ENCODE assay signal across 7 mouse cellular contexts in genomic region chr1:73986268-73987045, GRCm38 (mm10).
DNase-seq lines count a peak whose midpoint lies in the region; ATAC-seq and TF ChIP-seq lines count a peak whose summit lies in the region.

No protein-coding gene starts in this region.

- H3K27ac ChIP-seq in limb, embryonic 11.5 days (replicated peaks; ENCODE audit: low read depth, low read length): no peak overlapping the region
- no peak overlapping the region for H3K27ac ChIP-seq in limb, embryonic 10.5 days
- no peak overlapping the region for H3K27ac ChIP-seq in MEL (ENCODE audit: control insufficient read depth, low read depth, low read length)

- peak; percentile 71 for DNase-seq in limb, embryonic 11.5 days (ENCODE audit: low spot score)
- DNase-seq in limb, embryonic 10.5 days (ENCODE audit: low spot score): no peak
- peak; percentile 27 for DNase-seq in MEL (ENCODE audit: low read depth, low spot score)
- DNase-seq in c-Kit-positive CD71-negative TER-119-negative erythroid progenitor cells, embryonic 14.5 days (ENCODE audit: low read depth): peak; percentile 62
- peak; percentile 78 for DNase-seq in heart, adult 8-10 months (ENCODE audit: low spot score)
- DNase-seq in left cerebral cortex, postnatal 4 days: peak; percentile 56
- peak; percentile 73 for DNase-seq in splenic B cell, adult 2 months (ENCODE audit: low read depth, low spot score)

- peak; percentile 61; the same call in 1 of the 2 replicates for ATAC-seq in limb, embryonic 11.5 days (ENCODE audit: insufficient number of reproducible peaks, low FRiP score, low TSS enrichment, low read depth)

- H3K27me3 ChIP-seq in limb, embryonic 11.5 days (ENCODE audit: control insufficient read depth, insufficient read depth, low read length): no peaks in the 10 kb centered on the region
- no peaks in the 10 kb centered on the region for H3K27me3 ChIP-seq in limb, embryonic 10.5 days (ENCODE audit: low read depth, poor library complexity, severe bottlenecking)
- H3K27me3 ChIP-seq in MEL (ENCODE audit: control insufficient read depth in 1 of 2, insufficient read depth in 2 of 2, low read length in 2 of 2): no peaks in the 10 kb centered on the region
- H3K27me3 ChIP-seq in splenic B cell, adult 2 months (ENCODE audit: control insufficient read depth, insufficient read depth, low read length, poor library complexity, severe bottlenecking): no peaks in the 10 kb centered on the region

- H3K36me3 ChIP-seq in limb, embryonic 11.5 days (ENCODE audit: control insufficient read depth, insufficient read depth, low read length): no peaks in the 10 kb centered on the region; the same call in 1 of the 2 replicates
- H3K36me3 ChIP-seq in limb, embryonic 10.5 days: peaks cover 89% of the 10 kb centered on the region
- H3K36me3 ChIP-seq in MEL (ENCODE audit: control insufficient read depth in 1 of 2, insufficient read depth in 2 of 2, low read length in 2 of 2): no peaks in the 10 kb centered on the region
- no peaks in the 10 kb centered on the region for H3K36me3 ChIP-seq in splenic B cell, adult 2 months (ENCODE audit: control insufficient read depth, insufficient read depth, low read length, poor library complexity, severe bottlenecking)

- TF ChIP-seq EP300 in MEL (IDR thresholded peaks at IDR 0.05; ENCODE audit: low read depth in 1 of 2, low read length in 2 of 2): no peak

- H3K9me3 ChIP-seq in limb, embryonic 11.5 days (ENCODE audit: control insufficient read depth, low read length): no peaks in the 10 kb centered on the region
- H3K9me3 ChIP-seq in limb, embryonic 10.5 days (replicated peaks): no peaks in the 10 kb centered on the region
- H3K9me3 ChIP-seq in MEL (replicated peaks; ENCODE audit: insufficient read depth, low read length): no peaks in the 10 kb centered on the region

- no peak for TF ChIP-seq POLR2A in MEL (IDR thresholded peaks at IDR 0.05; ENCODE audit: control insufficient read depth in 1 of 2, insufficient read depth in 1 of 2, low read depth in 1 of 2, low read length in 2 of 2, poor library complexity in 1 of 2)

- peak; percentile 11 for TF ChIP-seq RAD21 in MEL (IDR thresholded peaks at IDR 0.05; ENCODE audit: low read depth, low read length)

- intact Hi-C loops in left cerebral cortex, postnatal 4 days (cut with DNase I): loop anchor here (2.0 to 5.0 kb wide), 2 partner anchors 64 to 84 kb away; no protein-coding TSS in a partner anchor

- H3K79me2 ChIP-seq in MEL (ENCODE audit: control insufficient read depth, insufficient read depth, low read length, poor library complexity): no peaks in the 10 kb centered on the region

- WGBS in limb, embryonic 11.5 days: 48% methylated on average over 6 of the region's 6 CpGs
- 46% methylated on average over 6 of the region's 6 CpGs for WGBS in limb, embryonic 10.5 days

- H3K4me1 ChIP-seq in limb, embryonic 11.5 days (ENCODE audit: control insufficient read depth, insufficient read depth, low read length): peaks cover 2% of the 10 kb centered on the region; the same call in 1 of the 2 replicates
- peaks cover 13% of the 10 kb centered on the region for H3K4me1 ChIP-seq in limb, embryonic 10.5 days
- no peaks in the 10 kb centered on the region for H3K4me1 ChIP-seq in MEL (ENCODE audit: control insufficient read depth in 1 of 2, insufficient read depth in 2 of 2, low read length in 2 of 2)

- no peak overlapping the region for H3K4me2 ChIP-seq in limb, embryonic 11.5 days (ENCODE audit: low read depth, severe bottlenecking)

- no peak overlapping the region for H3K4me3 ChIP-seq in limb, embryonic 11.5 days (ENCODE audit: low read depth, low read length)
- no peak overlapping the region for H3K4me3 ChIP-seq in limb, embryonic 10.5 days
- H3K4me3 ChIP-seq in MEL (ENCODE audit: control insufficient read depth in 1 of 2, insufficient read depth in 1 of 2, low read depth in 2 of 2, low read length in 2 of 2): no peak overlapping the region

- peak; percentile 15 to 42 (median 37); a peak in 4 of 6 replicates for TF ChIP-seq CTCF in MEL (IDR thresholded peaks at IDR 0.05 in 2 of 3, conservative IDR thresholded peaks at IDR 0.05 in 1 of 3; ENCODE audit: control insufficient read depth in 1 of 3, insufficient read depth in 1 of 3, low read depth in 2 of 3, low read length in 3 of 3, poor library complexity in 1 of 3, severe bottlenecking in 1 of 3)

- no peak overlapping the region for H3K9ac ChIP-seq in limb, embryonic 11.5 days (ENCODE audit: low read length)
- no peak overlapping the region for H3K9ac ChIP-seq in MEL (ENCODE audit: control insufficient read depth, low read depth, low read length, poor library complexity, severe bottlenecking)

TF ChIP-seq in MEL, 35 proteins besides CTCF, POLR2A, EP300 and RAD21:
- peak; percentile 30 for TF ChIP-seq SMC3 (IDR thresholded peaks at IDR 0.05; ENCODE audit: low read depth, low read length)
- TF ChIP-seq ZMIZ1 (IDR thresholded peaks at IDR 0.05; ENCODE audit: low read depth, low read length): no peak
- TF ChIP-seq MYC (IDR thresholded peaks at IDR 0.05; ENCODE audit: low read depth, low read length): no peak
- peak; percentile 86 for TF ChIP-seq ZNF384 (IDR thresholded peaks at IDR 0.05; ENCODE audit: low read depth, low read length)
- no peak for TF ChIP-seq UBTF (IDR thresholded peaks at IDR 0.05; ENCODE audit: borderline replicate concordance, insufficient read depth, low read depth, low read length)
- no peak for TF ChIP-seq MAX (IDR thresholded peaks at IDR 0.05; ENCODE audit: low read length)
- no peak for TF ChIP-seq TBP (IDR thresholded peaks at IDR 0.05; ENCODE audit: low read depth, low read length)
- no peak for TF ChIP-seq POLR2AphosphoS2 (IDR thresholded peaks at IDR 0.05; ENCODE audit: low read length)
- TF ChIP-seq GATA1 (IDR thresholded peaks at IDR 0.05; ENCODE audit: low read depth, low read length): no peak
- no peak for TF ChIP-seq ETS1 (IDR thresholded peaks at IDR 0.05; ENCODE audit: low read depth, low read length)
- TF ChIP-seq CHD2 (IDR thresholded peaks at IDR 0.05; ENCODE audit: low read length): no peak
- no peak for TF ChIP-seq ZKSCAN1 (IDR thresholded peaks at IDR 0.05; ENCODE audit: low read depth, low read length)
- no peak for TF ChIP-seq ELF1 (IDR thresholded peaks at IDR 0.05; ENCODE audit: low read depth, low read length)
- no peak for TF ChIP-seq MXI1 (IDR thresholded peaks at IDR 0.05; ENCODE audit: low read depth, low read length)
- no peak for TF ChIP-seq MAFK (IDR thresholded peaks at IDR 0.05; ENCODE audit: borderline replicate concordance, low read depth, low read length)
- no peak for TF ChIP-seq MEF2A (IDR thresholded peaks at IDR 0.05; ENCODE audit: extremely low read depth, insufficient replicate concordance, low read depth, low read length, poor library complexity, severe bottlenecking)
